Mouse (Mus musculus) thymus, postnatal 14 days (tissue): Measurements from ENCODE around the gene Klk1b26.
"Not testable (repeated sequence)": the region's sequence is repeated elsewhere in the genome, so short reads cannot be mapped to it uniquely, and the experiment has no call there.

Experiments used
- DNase-seq: peaks from one replicate; pipeline ENCODE4 v3.0.0; 2021

Klk1b26 gene

DNA sequence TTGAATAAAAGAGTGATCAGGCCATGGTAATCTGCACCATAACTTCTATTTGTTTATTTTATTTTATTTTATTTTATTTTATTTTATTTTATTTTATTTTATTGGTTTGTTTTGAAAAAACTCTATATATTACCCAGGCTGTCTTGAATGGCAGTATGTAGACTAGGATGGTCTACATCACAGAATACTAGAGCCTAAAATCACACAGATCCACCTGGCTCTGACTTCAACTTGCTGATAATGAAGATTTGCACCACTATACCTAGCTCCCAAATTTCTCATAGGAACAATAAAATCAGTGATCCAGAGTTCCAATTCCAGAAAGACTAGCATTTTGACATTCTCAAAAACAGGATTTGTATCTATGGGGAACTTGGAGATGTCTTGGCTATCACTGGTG lies at the start of gene Klk1b26:
TSS of gene Klk1b26 (plus strand) at position 301 of the 400 bp plus-strand sequence.
- DNase-seq: not testable (repeated sequence)

DNA sequence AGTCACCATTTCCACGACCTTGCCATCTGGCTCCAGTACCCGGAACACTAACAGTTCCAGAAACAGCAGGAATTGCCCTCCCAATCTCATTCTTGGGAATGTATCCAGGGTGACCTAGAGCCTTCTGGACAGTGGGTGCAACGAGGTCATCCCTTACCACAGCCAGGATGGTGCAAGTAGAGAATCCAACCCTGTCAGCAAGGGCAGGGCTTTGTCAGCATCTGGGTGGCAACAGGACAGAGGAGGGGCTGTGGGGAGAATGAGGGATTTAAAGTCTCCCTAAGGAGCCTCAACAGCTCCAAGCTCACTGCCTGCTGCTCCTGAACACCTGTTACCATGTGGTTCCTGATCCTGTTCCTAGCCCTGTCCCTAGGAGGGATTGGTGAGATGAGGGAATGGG lies 45.5 kb upstream of the Klk1b26 start, which contains the start of gene Klk1b1:
TSS of gene Klk1b1 (plus strand) at position 301 of the 400 bp plus-strand sequence.
- DNase-seq: no peak

DNA sequence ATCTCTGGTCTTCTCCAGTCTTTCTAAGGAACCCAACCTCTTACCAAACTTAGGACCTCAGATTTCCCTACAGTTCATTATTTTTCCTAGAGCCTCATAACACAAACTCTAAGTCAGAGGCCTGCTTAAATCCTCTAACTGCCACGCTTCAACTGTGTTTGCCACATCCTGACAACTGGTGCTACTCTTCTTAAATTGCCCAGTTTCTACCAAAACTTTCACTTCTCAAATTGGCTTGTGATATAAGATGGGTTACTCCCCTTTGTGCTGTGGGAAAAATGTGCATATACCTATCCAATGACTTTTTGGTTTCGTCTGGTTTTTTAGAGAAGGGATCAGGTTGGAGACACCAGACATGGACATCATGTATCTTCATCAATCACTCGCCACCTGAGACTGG lies 44.9 kb upstream of the Klk1b26 start:
- no peak for DNase-seq

DNA sequence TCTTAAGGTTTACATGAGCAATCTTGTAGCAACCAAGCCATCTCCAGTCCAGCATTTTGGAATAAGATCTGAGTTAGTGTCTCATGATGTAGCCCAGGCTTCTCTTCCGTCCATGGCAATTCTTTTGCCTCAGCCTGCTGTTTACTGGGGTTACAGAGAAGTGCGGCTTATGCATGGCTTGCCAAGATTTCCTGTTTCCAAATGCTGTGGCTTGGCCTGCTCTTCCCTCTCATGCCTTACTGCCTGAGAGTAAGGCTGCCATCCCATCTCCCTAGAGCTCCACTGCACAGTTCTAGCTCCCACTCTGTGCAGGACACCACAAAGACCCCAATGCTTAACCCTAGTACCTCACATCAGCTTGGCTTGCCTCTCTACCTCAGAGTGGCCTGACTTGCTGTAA lies 44.4 kb upstream of the Klk1b26 start:
- DNase-seq: no peak

DNA sequence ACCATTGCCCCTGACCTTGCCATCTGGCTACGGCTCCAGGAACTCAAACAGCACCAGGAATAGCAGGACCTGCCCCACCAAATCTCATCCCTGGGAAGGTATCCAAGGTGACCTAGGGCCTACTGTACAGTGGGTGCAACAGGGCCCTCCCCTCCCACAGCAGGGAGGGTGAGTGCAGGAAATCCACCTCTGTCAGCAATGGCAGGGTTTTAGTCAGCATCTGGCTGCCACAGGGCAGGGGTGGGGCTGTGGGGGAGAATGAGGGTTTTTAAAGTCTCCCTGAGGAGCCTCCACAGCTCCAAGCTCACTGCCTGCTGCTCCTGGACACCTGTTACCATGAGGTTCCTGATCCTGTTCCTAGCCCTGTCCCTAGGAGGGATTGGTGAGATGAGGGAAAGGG lies 36.2 kb upstream of the Klk1b26 start, which contains the start of gene Klk1b9:
TSS of gene Klk1b9 (plus strand) at position 301 of the 400 bp plus-strand sequence.
- DNase-seq: not testable (repeated sequence)

DNA sequence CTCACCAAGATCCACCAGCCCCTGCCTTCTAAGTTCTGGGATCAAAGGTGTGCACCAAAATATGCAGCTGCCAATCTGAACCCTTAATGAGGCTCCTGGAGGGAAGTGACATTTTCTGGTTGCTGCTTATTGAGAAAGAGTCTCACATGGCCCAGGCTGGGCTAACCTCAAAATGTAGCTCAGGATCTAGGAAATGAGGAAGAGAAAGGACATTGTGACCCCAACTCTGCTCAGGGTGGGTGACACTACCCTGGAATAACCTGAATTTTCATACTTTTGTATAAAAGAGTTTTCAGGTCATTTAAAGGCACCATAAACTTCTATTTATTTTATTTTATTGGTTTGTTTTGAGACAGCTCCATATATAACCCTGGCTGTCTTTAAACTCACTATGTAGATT lies 26.3 kb upstream of the Klk1b26 start:
- DNase-seq: no peak

DNA sequence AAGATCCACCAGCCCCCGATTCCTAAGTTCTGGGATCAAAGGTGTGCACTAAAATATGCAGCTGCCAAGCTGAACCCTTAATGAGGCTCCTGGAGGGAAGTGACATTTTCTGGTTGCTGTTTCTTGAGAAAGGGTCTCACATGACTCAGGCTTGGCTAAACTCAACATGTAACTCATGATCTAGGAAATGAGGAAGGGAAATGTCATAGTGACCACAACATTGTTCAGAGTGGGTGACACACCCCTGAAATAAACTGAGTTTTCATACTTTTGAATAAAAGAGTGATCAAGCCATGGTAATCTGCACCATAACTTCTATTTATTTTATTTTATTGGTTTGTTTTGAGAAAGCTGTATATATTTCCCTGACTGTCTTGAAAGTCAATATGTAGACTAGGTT lies 17.1 kb upstream of the Klk1b26 start:
- DNase-seq: not testable (repeated sequence)

DNA sequence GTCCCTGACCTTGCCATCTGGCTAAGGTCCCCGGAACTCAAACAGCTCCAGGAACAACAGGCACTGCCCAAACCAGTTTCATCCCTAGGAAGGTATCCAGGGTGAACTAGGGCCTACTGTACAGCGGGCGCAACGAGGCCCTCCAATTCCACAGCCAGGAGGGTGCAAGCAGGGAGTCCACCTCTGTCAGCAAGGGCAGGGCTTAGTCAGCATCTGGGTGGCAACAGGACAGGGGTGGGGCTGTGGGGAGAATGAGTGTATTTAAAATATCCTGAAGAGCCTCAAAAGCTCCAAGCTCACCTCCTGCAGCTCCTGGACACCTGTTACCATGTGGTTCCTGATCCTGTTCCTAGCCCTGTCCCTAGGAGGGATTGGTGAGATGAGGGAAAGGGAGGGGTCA lies 16.4 kb upstream of the Klk1b26 start, which contains the start of gene Klk1b11:
TSS of gene Klk1b11 (plus strand) at position 301 of the 400 bp plus-strand sequence.
- not testable (repeated sequence) for DNase-seq

DNA sequence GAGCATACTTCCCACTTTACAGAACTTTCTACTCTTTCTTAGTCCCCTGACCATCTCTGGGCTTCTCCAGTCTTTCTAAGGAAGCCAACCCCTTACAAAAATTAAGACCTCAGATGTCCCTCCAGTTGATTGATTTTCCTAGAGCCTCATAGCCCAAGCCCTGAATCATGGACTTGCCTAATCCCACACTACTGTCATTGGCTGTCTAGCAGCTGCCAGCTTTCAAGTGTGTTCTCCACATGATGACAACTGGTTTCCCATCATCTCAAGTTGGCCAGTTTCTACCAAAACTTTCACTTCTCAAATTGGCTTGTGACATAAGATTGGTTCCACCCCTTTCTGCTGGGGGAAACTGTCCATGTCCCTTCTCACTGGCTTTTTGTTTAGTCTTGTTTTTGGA lies 7.1 kb upstream of the Klk1b26 start:
- DNase-seq: no peak

DNA sequence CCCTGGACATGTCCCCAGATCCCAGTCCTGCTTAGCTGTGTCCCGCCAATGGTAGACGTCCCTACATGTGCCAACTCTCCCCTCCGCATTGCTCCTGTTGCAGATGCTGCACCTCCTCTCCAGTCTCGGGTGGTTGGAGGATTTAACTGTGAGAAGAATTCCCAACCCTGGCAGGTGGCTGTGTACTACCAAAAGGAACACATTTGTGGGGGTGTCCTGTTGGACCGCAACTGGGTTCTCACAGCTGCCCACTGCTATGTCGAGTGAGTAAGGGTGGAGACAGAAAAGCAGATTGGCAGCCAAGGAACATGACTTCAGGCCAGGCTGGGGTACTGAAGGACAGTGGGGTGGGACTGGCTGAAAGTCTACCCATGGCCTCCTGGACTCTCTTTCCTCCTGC lies 2.7 kb downstream of the Klk1b26 start:
- DNase-seq: not testable (repeated sequence)

DNA sequence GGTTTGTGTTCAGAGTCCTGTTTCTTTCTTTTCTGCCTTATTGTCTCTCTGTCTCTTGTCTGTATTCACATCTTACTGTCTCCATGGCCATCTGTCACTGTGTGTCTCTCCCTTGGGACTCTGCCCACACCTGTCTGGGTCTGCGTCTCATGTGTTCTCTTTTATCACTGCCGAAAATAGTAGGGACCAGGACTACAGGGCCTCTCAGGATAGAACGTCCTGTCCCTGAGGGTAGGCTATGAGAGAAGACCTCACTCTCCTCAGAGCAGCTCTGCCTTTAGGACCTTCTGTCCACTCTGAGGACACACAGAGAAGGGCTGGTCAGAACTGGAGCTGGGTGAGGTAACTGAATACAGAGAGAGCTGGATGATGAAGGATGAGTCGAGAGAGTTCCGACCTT lies 3.1 kb downstream of the Klk1b26 start:
- no peak for DNase-seq

DNA sequence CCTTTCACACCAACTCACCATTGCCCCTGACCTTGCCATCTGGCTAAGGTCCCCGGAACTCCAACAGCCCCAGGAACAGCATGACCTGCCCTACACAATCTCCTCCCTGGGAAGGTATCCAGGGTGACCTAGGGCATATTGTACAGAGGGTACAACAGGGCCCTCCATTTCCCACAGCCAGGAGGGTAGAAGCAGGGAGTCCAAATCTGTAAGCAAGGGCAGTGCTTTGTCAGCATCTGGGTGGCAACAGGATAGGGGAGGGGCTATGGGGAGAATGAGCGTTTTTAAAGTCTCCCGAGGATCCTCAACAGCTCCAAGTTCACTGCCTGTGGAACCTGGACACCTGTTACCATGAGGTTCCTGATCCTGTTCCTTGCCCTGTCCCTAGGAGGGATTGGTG lies 40.0 kb downstream of the Klk1b26 start, which contains the start of gene Klk1b27:
TSS of gene Klk1b27 (plus strand) at position 301 of the 400 bp plus-strand sequence.
- DNase-seq: not testable (repeated sequence)
